ENCODE assay signal across 9 mouse cellular contexts in genomic region chr8:105636963-105637510, GRCm38 (mm10). TPM values are rescaled to one million over a fixed set of nuclear protein-coding genes. Genes with fewer than 3 reads are reported as not detected.
DNase-seq lines count a peak whose midpoint lies in the region; ATAC-seq and TF ChIP-seq lines count a peak whose summit lies in the region.
"Had no signal": no experiment of that assay in that cellular context is flagged by ENCODE, and none has a peak within 500 bp of the region (broad histone marks: within the 10 kb centered on the region; RNA-seq: fewer than 3 reads in every experiment).

Agrp (minus strand) TSS chr8:105637393.

- no peak for TF ChIP-seq EP300 in lung, postnatal 0 days (IDR thresholded peaks at IDR 0.05)

- no peaks in the 10 kb centered on the region for H3K27me3 ChIP-seq in cerebellum, adult 2 months (ENCODE audit: control insufficient read depth, insufficient read depth, low read length)
- no peaks in the 10 kb centered on the region for H3K27me3 ChIP-seq in forebrain, postnatal 0 days (ENCODE audit: insufficient read depth, low read length)
- no peaks in the 10 kb centered on the region for H3K27me3 ChIP-seq in lung, postnatal 0 days (replicated peaks; ENCODE audit: insufficient read depth, low read length)

- no peak for TF ChIP-seq CTCF in cerebellum, adult 2 months (IDR thresholded peaks at IDR 0.05; ENCODE audit: borderline replicate concordance, insufficient read depth, low read depth, low read length)
- TF ChIP-seq CTCF in forebrain, postnatal 0 days (IDR thresholded peaks at IDR 0.05; ENCODE audit: low read depth), result peak; percentile 57
- peak; percentile 32 for TF ChIP-seq CTCF in lung, postnatal 0 days (IDR thresholded peaks at IDR 0.05)

- peak within 1 kb of the TSS; percentile 98 for H3K27ac ChIP-seq in cerebellum, adult 2 months (ENCODE audit: insufficient read depth, low read length)
- peak within 1 kb of the TSS; percentile 100 for H3K27ac ChIP-seq in forebrain, postnatal 0 days (ENCODE audit: low read depth, low read length)
- H3K27ac ChIP-seq in lung, postnatal 0 days (ENCODE audit: low read length), result peak within 1 kb of the TSS; percentile 99

- peaks cover 6% of the 10 kb centered on the region for H3K4me1 ChIP-seq in cerebellum, adult 2 months (ENCODE audit: control insufficient read depth, insufficient read depth, low read length)
- H3K4me1 ChIP-seq in forebrain, postnatal 0 days (ENCODE audit: insufficient read depth), result peaks cover 13% of the 10 kb centered on the region
- H3K4me1 ChIP-seq in lung, postnatal 0 days (ENCODE audit: insufficient read depth, low read depth, low read length), result peaks cover 7% of the 10 kb centered on the region; the same call in 1 of the 2 replicates

- no peaks in the 10 kb centered on the region for H3K9me3 ChIP-seq in forebrain, postnatal 0 days (ENCODE audit: low read length)
- H3K9me3 ChIP-seq in lung, postnatal 0 days (ENCODE audit: low read length), result no peaks in the 10 kb centered on the region

- DNase-seq in 3134 (ENCODE audit: extremely low read depth, insufficient read length, low spot score) (peak; percentile 79), A20 (ENCODE audit: low read depth, low spot score) (peak; percentile 79)
- DNase-seq in cerebellum, adult 2 months, result peak in 1 of 2 experiments; percentile 62
- peak; percentile 77 for DNase-seq in forebrain, postnatal 0 days
- peak; percentile 62 for DNase-seq in kidney, postnatal 14 days
- peak; percentile 52 for DNase-seq in lung, postnatal 0 days (ENCODE audit: low spot score)
- peak; percentile 45 for DNase-seq in ovary, postnatal 14 days (ENCODE audit: low spot score)

- H3K9ac ChIP-seq in forebrain, postnatal 0 days, result peak within 1 kb of the TSS; percentile 100
- H3K9ac ChIP-seq in lung, postnatal 0 days (replicated peaks; ENCODE audit: low read depth), result peak within 1 kb of the TSS; percentile 89

- 1% methylated on average over 63 of the region's 63 CpGs for WGBS in cerebellum, adult 2 months
- 2% methylated on average over 55 of the region's 63 CpGs for WGBS in forebrain, postnatal 0 days
- WGBS in lung, postnatal 0 days, result under 1% methylated on average over 60 of the region's 63 CpGs

- no peaks in the 10 kb centered on the region for H3K36me3 ChIP-seq in forebrain, postnatal 0 days (ENCODE audit: insufficient read depth)
- H3K36me3 ChIP-seq in lung, postnatal 0 days (ENCODE audit: insufficient read depth, low read length), result no peaks in the 10 kb centered on the region

- peak within 1 kb of the TSS; percentile 93 for H3K4me3 ChIP-seq in cerebellum, adult 2 months (replicated peaks; ENCODE audit: insufficient read depth, low read depth, low read length)
- peak within 1 kb of the TSS; percentile 97 for H3K4me3 ChIP-seq in forebrain, postnatal 0 days (ENCODE audit: low read depth, low read length)
- H3K4me3 ChIP-seq in lung, postnatal 0 days (ENCODE audit: low read depth, low read length), result peak within 1 kb of the TSS; percentile 94

- no peak for TF ChIP-seq POLR2A in cerebellum, adult 2 months (IDR thresholded peaks at IDR 0.05; ENCODE audit: borderline replicate concordance, insufficient read depth, low read length)

- peak within 1 kb of the TSS; percentile 83 for H3K4me2 ChIP-seq in forebrain, postnatal 0 days (ENCODE audit: low read depth)
- H3K4me2 ChIP-seq in lung, postnatal 0 days (replicated peaks; ENCODE audit: low read depth, low read length), result peak within 1 kb of the TSS; percentile 88

- peak; percentile 50 for ATAC-seq in forebrain, postnatal 0 days
- ATAC-seq in lung, postnatal 0 days, result peak; percentile 13
- no peak for ATAC-seq in granulocyte monocyte progenitor cell, adult 5-6 weeks (replicated peaks; ENCODE audit: poor library complexity, severe bottlenecking)

RNA-seq across cellular contexts. Expression of gene Agrp, which starts in this region (rescaled TPM):
- polyA plus RNA-seq in cerebellum, adult 2 months (2012; rRNA removed), result 0.36 and 1.00 TPM in 2 replicates
- 1.5 TPM in 1 of 2 replicates, not detected in the other for total RNA-seq in forebrain, postnatal 0 days (2014; rRNA removed)
- polyA plus RNA-seq in forebrain, postnatal 0 days (2015; fragmentation: Nextera tagmentation; extraction: Ambion mirVana), result 0.62 and 0.90 TPM in 2 replicates
- polyA plus RNA-seq in lung, postnatal 0 days (2015; fragmentation: Nextera tagmentation; extraction: Ambion mirVana), result 0.44 and 0.75 TPM in 2 replicates
- not detected in 2 replicates for total RNA-seq in granulocyte monocyte progenitor cell, adult 5-6 weeks (2014; fragmentation: Nextera tagmentation)
- not detected in 2 replicates for total RNA-seq in granulocyte monocyte progenitor cell, adult 5-6 weeks (2017)
- total RNA-seq: heart, postnatal 36 days had no signal

Comparison
In these comparisons a context has a peak if more than half of its experiments do, and no peak if none do; other contexts are left out.
1. Peak in DNase-seq, ATAC-seq, H3K4me3 ChIP-seq, H3K27ac ChIP-seq, H3K9ac ChIP-seq and H3K4me2 ChIP-seq in lung, postnatal 0 days; RNA of the gene not detected or under 1 TPM.